Mouse (Mus musculus) lung, postnatal 0 days (tissue): ENCODE measurements at regions not wholly inside any gene's neighbourhood (a gene's known extent, or its start where the extent isn't known, plus 50 kb on each side); places are given as distances from the start of the nearest gene placed in this dataset.

Source experiments
- CTCF ChIP-seq: IDR thresholded peaks from 2 replicates; pipeline ENCODE4 v1.5.1; 2016; ENCODE audit warnings: antibody characterized with exemption, mild to moderate bottlenecking
- EP300 ChIP-seq: IDR thresholded peaks from 2 replicates; pipeline ENCODE4 v1.6.1; 2016; ENCODE audit warnings: antibody characterized with exemption, mild to moderate bottlenecking, control low read depth

GRCm38 (mm10) chr1:148750806-148751205, 1210.3 kb downstream of the Pla2g4a start:
- no peak for TF ChIP-seq CTCF
- TF ChIP-seq EP300 = no peak
